Mouse (Mus musculus) 3134 (cell line): ENCODE measurements around the gene Mrgprb5.
"Not testable (repeated sequence)": the region's sequence is repeated elsewhere in the genome, so short reads cannot be mapped to it uniquely, and the experiment has no call there.

ENCODE experiments used
- DNase-seq: peaks from one replicate; pipeline ENCODE4 v3.0.0-alpha.2; 2011; ENCODE audit warnings: low spot score; ENCODE audit not compliant: insufficient read length; ENCODE audit errors: extremely low read depth

The Mrgprb5 gene

DNA sequence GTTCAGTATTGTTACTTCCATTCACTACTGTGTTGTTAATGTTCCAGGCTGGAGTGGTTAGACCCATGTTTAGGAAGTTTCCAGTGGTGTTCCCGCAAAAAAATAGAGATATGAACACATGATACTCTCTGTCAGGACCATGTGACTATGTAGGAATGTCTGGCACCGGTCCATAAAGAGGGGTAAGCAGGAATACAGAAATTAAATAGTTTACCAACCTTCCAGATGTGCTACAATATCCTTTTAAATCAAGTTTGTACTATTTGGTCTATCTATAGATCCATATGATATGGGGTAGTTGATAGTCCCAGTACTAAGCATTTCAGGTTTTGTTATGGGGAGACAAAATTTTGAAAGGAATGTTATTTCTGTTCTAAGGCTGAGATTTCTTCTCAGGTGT, at the start of gene Mrgprb5:
Gene Mrgprb5, minus strand, starts transcription at position 101 of the 400 bp plus-strand sequence.
- no peak for DNase-seq

DNA sequence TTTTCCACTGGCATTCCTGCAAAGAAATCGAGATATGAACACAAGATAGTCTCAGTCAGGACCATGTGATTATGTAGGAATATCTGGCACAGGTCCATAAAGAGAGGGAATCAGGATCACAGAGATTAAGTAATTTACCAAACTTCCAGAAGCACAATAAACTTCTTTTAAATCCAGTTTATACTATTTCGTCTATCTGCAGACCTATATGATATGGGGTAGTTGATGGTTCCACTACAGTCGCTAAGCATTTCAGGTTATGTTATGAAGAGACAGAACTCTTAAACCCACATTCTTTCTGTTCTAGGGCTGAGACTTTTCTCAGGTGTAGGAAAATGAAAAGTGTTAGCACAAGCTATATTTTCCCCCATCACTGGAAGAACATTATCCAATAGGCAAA, 30.4 kb upstream of the Mrgprb5 start, which contains the start of gene Mrgprb4:
Gene Mrgprb4, minus strand, starts transcription at position 101 of the 400 bp plus-strand sequence.
- no peak for DNase-seq

DNA sequence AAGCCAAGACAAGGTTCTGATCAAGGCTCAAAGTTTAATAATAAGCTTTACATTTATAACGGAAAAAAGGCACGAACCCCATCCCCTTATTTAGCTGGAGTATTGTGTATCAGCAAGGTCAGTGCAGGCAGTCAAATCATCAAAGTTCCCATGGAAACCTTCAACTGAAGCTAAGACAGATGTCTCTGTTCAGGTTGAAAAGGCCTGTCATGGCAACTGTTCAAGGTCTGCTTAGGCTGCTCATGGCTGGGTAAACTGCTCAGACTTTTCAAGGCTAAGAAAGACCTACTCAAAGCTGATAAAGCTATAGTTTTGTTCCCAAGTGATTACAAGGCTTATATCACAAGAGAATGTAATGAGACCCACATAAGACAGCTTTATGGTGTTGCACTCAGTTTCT, 1.3 kb downstream of the Mrgprb5 start:
- no peak for DNase-seq

DNA sequence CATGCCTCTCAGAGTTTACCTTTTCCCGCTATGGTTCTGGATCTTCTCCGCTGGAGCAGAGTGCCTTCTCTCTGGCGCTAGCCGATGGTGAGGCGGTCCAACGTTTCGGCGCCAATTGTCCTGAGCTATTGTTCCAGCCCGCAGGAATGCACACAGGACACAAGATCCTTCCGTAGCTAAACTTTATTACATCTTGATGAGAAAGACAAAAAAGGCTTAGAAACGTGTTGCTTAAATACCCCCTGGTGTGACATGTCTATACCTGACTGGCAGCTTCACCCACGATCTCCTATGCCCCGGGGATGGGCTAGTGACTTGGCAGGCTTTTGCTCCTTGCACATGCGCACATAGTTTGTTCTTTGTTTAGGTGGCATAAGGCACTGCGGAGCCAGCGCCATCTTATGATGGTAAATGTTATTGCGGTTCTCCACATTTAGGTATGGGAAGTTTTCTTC, 30.5 kb downstream of the Mrgprb5 start:
- no peak for DNase-seq

DNA sequence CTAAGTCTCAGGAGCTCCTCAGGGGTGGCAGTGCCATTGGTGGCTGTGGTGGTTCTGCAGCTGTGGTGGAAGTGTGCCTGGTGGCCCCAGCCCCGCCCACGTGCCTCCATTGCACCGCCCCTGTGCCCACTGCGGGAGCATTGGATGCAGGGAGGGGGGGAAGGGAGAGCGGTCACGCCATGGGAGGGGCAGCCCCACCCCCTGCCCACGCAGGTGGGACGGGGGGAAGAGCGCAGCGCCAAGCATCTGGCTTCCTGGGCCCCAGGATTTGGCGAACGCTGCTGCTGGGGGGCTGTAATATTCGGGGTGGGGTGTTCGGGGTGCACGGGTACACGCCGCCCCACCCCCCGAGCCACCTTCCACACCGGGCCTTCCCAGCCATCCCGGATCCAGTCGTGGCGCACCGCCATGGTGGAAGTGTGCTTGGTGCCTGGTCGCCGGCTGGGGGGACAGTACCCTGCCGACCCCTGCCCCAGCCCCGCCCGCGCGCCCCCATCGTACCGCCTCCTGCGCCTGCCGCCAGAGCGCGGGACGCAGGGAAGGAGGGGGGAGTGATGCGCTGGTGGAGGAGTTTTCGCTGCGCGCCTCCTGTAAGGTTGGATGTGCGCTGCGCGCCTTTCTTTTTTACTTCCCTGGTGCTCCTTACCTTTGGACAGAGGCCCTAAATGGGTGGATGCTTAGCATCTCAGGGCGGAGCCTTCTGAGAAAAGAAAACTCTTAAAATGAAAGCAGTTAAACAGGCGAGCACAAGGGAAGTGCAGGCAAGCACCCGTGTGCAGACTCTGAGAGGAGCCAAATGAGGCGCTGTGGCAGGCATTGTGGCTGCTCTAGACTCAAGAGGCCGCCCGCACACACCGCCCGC, 31.4 kb downstream of the Mrgprb5 start:
- DNase-seq, result no peak

DNA sequence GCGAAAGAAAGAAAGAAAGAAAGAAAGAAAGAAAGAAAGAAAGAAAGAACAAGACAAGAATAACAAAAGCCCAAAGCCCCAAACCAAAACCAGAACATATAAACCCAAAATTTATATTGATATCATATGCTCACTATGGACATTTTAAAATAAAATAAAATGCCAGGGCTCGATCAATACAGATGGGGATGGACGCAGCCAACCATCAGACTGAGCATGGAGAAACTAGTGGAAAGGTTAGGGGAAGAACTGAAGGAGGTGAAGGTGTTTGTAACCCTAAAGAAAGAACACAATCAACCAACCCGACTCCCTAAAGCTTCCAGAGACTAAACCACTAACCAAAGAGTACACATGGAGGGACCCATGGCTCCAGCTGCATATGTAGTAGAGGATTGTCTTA, 36.1 kb downstream of the Mrgprb5 start:
- DNase-seq, result no peak

DNA sequence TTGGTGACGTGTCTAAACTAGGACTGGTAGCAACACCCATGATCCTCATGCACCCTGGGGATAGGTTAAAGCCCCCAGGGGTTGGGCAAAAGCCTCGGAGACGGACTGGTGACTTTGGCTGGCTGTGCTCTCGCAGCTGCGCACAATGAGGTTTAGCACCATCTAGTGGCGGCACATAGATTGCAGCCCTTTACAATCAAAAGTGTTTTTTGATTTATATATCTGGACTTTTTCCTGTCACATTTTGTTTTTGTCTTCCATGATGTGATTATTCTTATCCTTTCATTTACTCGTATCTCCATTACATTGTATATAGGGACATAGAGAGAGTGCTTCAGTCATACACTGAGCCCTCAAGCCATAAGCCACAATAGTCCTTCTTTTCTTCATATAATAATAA, 36.6 kb downstream of the Mrgprb5 start:
- not testable (repeated sequence) for DNase-seq

DNA sequence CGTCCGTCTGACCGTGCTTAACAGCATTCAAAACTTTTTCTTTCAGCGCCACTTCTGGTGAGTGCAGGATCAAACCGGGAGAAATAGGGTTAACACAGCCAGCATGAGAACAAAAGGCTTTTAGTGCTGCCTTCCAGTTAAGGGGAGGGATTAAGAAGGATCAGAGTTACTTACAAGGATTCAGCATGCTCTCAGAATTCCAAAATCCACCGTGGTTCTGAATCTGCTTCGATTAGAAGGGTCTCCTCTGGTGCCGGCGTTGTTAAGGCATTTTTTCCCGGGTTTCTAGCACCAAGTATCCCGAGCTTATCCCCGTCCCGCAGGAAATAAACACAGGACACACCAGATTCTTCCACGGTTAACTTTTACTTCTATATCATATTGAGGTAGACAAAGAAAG, 37.0 kb downstream of the Mrgprb5 start:
- not testable (repeated sequence) for DNase-seq

DNA sequence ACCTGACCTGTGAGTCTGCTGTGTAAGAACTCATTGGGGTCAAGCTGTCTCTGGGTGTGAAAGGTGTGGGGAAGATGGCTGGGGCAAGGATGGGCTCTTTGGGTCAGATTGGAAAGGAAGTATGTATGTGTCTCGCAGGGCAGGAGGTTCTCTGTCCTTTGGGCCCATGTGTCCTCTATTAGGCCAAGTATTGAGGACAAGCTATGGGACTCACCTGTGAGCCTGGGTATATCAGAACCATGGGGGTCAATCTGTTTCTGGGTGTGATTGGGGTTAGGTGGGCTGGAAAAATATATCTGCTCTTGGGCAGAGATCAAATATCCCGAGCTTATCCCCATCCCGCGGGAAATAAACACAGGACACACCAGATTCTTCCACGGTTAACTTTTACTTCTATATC, 45.0 kb downstream of the Mrgprb5 start:
- DNase-seq, result no peak
